Mouse (Mus musculus): ENCODE data around the gene Tsku. TPM values are rescaled to one million over a fixed set of nuclear protein-coding genes. Genes with fewer than 3 reads are reported as not detected.

Tsku gene
- total and polyA plus RNA-seq, 2 experiments from 2014 or later: 9.4 to 48.8 TPM

- Histone ChIP-seq H3K9ac (replicated peaks; ENCODE audit: low read length) (no peak overlapping the region), H3K27me3 (ENCODE audit: insufficient read depth, low read length) (no peaks in the 10 kb centered on the region), H3K36me3 (ENCODE audit: insufficient read depth, low read length) (no peaks in the 10 kb centered on the region), H3K9me3 (ENCODE audit: low read length) (no peaks in the 10 kb centered on the region), H3K4me2 (ENCODE audit: low read depth, low read length) (no peak overlapping the region), H3K4me3 (ENCODE audit: low read length) (no peak overlapping the region), H3K27ac (peak overlapping the region; percentile 33; the same call in 1 of the 2 replicates), H3K4me1 (ENCODE audit: insufficient read depth, low read length) (0 out of 2 replicates have a peak, but pooled peaks cover 7% of the 10 kb centered on the region)
- ATAC-seq: peak; percentile 88
- peak; percentile 81 for DNase-seq (ENCODE audit: low spot score)
- no peak for TF ChIP-seq CTCF (IDR thresholded peaks at IDR 0.05; ENCODE audit: low read depth)
- WGBS: 57% methylated on average over 6 of the region's 6 CpGs
Observed at GRCm38 (mm10) chr7:98380224-98380925, 19.2 kb upstream of the Tsku start.

GRCm38 (mm10) chr7:98379232-98379631, 18.1 kb upstream of the Tsku start:
- no peak for ATAC-seq
- Histone ChIP-seq H3K9ac (replicated peaks; ENCODE audit: low read length) (no peak overlapping the region), H3K36me3 (ENCODE audit: insufficient read depth, low read length) (no peaks in the 10 kb centered on the region), H3K4me3 (ENCODE audit: low read length) (no peak overlapping the region), H3K27ac (no peak overlapping the region), H3K4me2 (ENCODE audit: low read depth, low read length) (no peak overlapping the region), H3K27me3 (ENCODE audit: insufficient read depth, low read length) (no peaks in the 10 kb centered on the region), H3K4me1 (ENCODE audit: insufficient read depth, low read length) (0 out of 2 replicates have a peak, but pooled peaks cover 7% of the 10 kb centered on the region), H3K9me3 (ENCODE audit: low read length) (no peaks in the 10 kb centered on the region)
- TF ChIP-seq CTCF (IDR thresholded peaks at IDR 0.05; ENCODE audit: low read depth): no peak
- 88% methylated on average over 4 of the region's 4 CpGs for WGBS
- no peak for DNase-seq (ENCODE audit: low spot score)

- H3K27ac ChIP-seq: no peak overlapping the region
- ATAC-seq (no peak), DNase-seq (ENCODE audit: low spot score) (no peak)
- 0 out of 2 replicates have a peak, but pooled peaks cover 6% of the 10 kb centered on the region for H3K4me1 ChIP-seq (ENCODE audit: insufficient read depth, low read length)
- no peak overlapping the region for H3K4me3 ChIP-seq (ENCODE audit: low read length)
- H3K9me3 ChIP-seq (ENCODE audit: low read length): no peaks in the 10 kb centered on the region
- no peak overlapping the region for H3K4me2 ChIP-seq (ENCODE audit: low read depth, low read length)
- WGBS: 63% methylated on average over 5 of the region's 5 CpGs
- H3K36me3 ChIP-seq (ENCODE audit: insufficient read depth, low read length): no peaks in the 10 kb centered on the region
- no peaks in the 10 kb centered on the region for H3K27me3 ChIP-seq (ENCODE audit: insufficient read depth, low read length)
- no peak overlapping the region for H3K9ac ChIP-seq (replicated peaks; ENCODE audit: low read length)
- no peak for TF ChIP-seq CTCF (IDR thresholded peaks at IDR 0.05; ENCODE audit: low read depth)
Observed at GRCm38 (mm10) chr7:98377257-98377656, 16.1 kb upstream of the Tsku start.

- no peaks in the 10 kb centered on the region for H3K9me3 ChIP-seq (ENCODE audit: low read length)
- no peak overlapping the region for H3K27ac ChIP-seq
- H3K27me3 ChIP-seq (ENCODE audit: insufficient read depth, low read length): no peaks in the 10 kb centered on the region
- ATAC-seq (no peak), DNase-seq (ENCODE audit: low spot score) (no peak)
- no peak overlapping the region for H3K4me2 ChIP-seq (ENCODE audit: low read depth, low read length)
- no peaks in the 10 kb centered on the region for H3K36me3 ChIP-seq (ENCODE audit: insufficient read depth, low read length)
- no peaks in the 10 kb centered on the region for H3K4me1 ChIP-seq (ENCODE audit: insufficient read depth, low read length)
- no peak overlapping the region for H3K4me3 ChIP-seq (ENCODE audit: low read length)
- 40% methylated on average over 4 of the region's 4 CpGs for WGBS
- H3K9ac ChIP-seq (replicated peaks; ENCODE audit: low read length): no peak overlapping the region
- no peak for TF ChIP-seq CTCF (IDR thresholded peaks at IDR 0.05; ENCODE audit: low read depth)
Observed at GRCm38 (mm10) chr7:98371161-98371560, 10.0 kb upstream of the Tsku start.

- TF ChIP-seq CTCF (IDR thresholded peaks at IDR 0.05; ENCODE audit: low read depth): no peak
- no peaks in the 10 kb centered on the region for H3K36me3 ChIP-seq (ENCODE audit: insufficient read depth, low read length)
- H3K27me3 ChIP-seq (ENCODE audit: insufficient read depth, low read length): no peaks in the 10 kb centered on the region
- no peak overlapping the region for H3K4me2 ChIP-seq (ENCODE audit: low read depth, low read length)
- no peak overlapping the region for H3K27ac ChIP-seq
- 47% methylated on average over 10 of the region's 10 CpGs for WGBS
- H3K4me3 ChIP-seq (ENCODE audit: low read length): no peak overlapping the region
- no peak overlapping the region for H3K9ac ChIP-seq (replicated peaks; ENCODE audit: low read length)
- H3K4me1 ChIP-seq (ENCODE audit: insufficient read depth, low read length): no peaks in the 10 kb centered on the region
- DNase-seq (ENCODE audit: low spot score) (no peak), ATAC-seq (no peak)
- H3K9me3 ChIP-seq (ENCODE audit: low read length): no peaks in the 10 kb centered on the region
Observed at GRCm38 (mm10) chr7:98369762-98370369, 8.7 kb upstream of the Tsku start.

- Histone ChIP-seq H3K9ac (replicated peaks; ENCODE audit: low read length) (peak overlapping the region; percentile 78; the same call in 1 of the 2 replicates), H3K9me3 (ENCODE audit: low read length) (no peaks in the 10 kb centered on the region), H3K4me1 (ENCODE audit: insufficient read depth, low read length) (peaks cover 6% of the 10 kb centered on the region), H3K4me2 (ENCODE audit: low read depth, low read length) (peak overlapping the region; percentile 95), H3K27me3 (ENCODE audit: insufficient read depth, low read length) (no peaks in the 10 kb centered on the region), H3K27ac (peak overlapping the region; percentile 91; the same call in 1 of the 2 replicates), H3K36me3 (ENCODE audit: insufficient read depth, low read length) (no peaks in the 10 kb centered on the region), H3K4me3 (ENCODE audit: low read length) (peak overlapping the region; percentile 81)
- TF ChIP-seq CTCF (IDR thresholded peaks at IDR 0.05; ENCODE audit: low read depth): no peak
- DNase-seq (ENCODE audit: low spot score) (no peak), ATAC-seq (no peak)
- 36% methylated on average over 2 of the region's 2 CpGs for WGBS
Observed at GRCm38 (mm10) chr7:98361662-98362061, 534 bp upstream of the Tsku start.

GRCm38 (mm10) chr7:98360621-98360990, 522 bp downstream of the Tsku start:
- 0% methylated on average over 20 of the region's 20 CpGs for WGBS
- ATAC-seq (no peak), DNase-seq (ENCODE audit: low spot score) (no peak)
- Histone ChIP-seq H3K27ac (peak overlapping the region; percentile 91), H3K9ac (replicated peaks; ENCODE audit: low read length) (peak overlapping the region; percentile 78), H3K27me3 (ENCODE audit: insufficient read depth, low read length) (no peaks in the 10 kb centered on the region), H3K4me3 (ENCODE audit: low read length) (peak overlapping the region; percentile 81), H3K36me3 (ENCODE audit: insufficient read depth, low read length) (no peaks in the 10 kb centered on the region), H3K9me3 (ENCODE audit: low read length) (no peaks in the 10 kb centered on the region), H3K4me2 (ENCODE audit: low read depth, low read length) (peak overlapping the region; percentile 95), H3K4me1 (ENCODE audit: insufficient read depth, low read length) (peaks cover 14% of the 10 kb centered on the region)
- no peak for TF ChIP-seq CTCF (IDR thresholded peaks at IDR 0.05; ENCODE audit: low read depth)
